31 mouse cellular contexts compared by ENCODE assay signal in genomic region chr1:18338871-18339270, GRCm38 (mm10).
"Had no signal": no experiment of that assay in that cellular context is flagged by ENCODE, and none has a peak within 500 bp of the region (broad histone marks: within the 10 kb centered on the region; RNA-seq: fewer than 3 reads in every experiment).

No protein-coding gene starts in this region.

- H3K27ac ChIP-seq: gastrocnemius, adult 2 months; heart, embryonic 13.5 days; heart, embryonic 15.5 days; hindbrain, embryonic 13.5 days; hindbrain, embryonic 15.5 days; hindbrain, postnatal 0 days; kidney, embryonic 15.5 days; layer of hippocampus, adult 2 months; left cerebral cortex, adult 2 months; limb, embryonic 10.5 days; limb, embryonic 12.5 days; liver, embryonic 13.5 days; liver, embryonic 15.5 days had no signal

- H3K4me1 ChIP-seq: heart, embryonic 13.5 days; heart, embryonic 15.5 days; hindbrain, embryonic 13.5 days; hindbrain, embryonic 15.5 days; kidney, embryonic 15.5 days; limb, embryonic 10.5 days; limb, embryonic 12.5 days; liver, embryonic 13.5 days; liver, embryonic 15.5 days had no signal

- H3K4me3 ChIP-seq: gastrocnemius, adult 2 months; heart, embryonic 13.5 days; heart, embryonic 15.5 days; hindbrain, embryonic 13.5 days; hindbrain, embryonic 15.5 days; kidney, embryonic 15.5 days; layer of hippocampus, adult 2 months; left cerebral cortex, adult 2 months; limb, embryonic 10.5 days; limb, embryonic 12.5 days; liver, embryonic 13.5 days; liver, embryonic 15.5 days had no signal

- H3K9ac ChIP-seq: heart, embryonic 13.5 days; heart, embryonic 15.5 days; hindbrain, embryonic 13.5 days; hindbrain, embryonic 15.5 days; kidney, embryonic 15.5 days; limb, embryonic 12.5 days; liver, embryonic 13.5 days; liver, embryonic 15.5 days; liver, postnatal 0 days had no signal

- H3K4me2 ChIP-seq: heart, embryonic 11.5 days; heart, embryonic 13.5 days; heart, embryonic 15.5 days; hindbrain, embryonic 13.5 days; hindbrain, embryonic 15.5 days; kidney, embryonic 15.5 days; limb, embryonic 12.5 days; liver, embryonic 11.5 days; liver, embryonic 13.5 days; liver, embryonic 15.5 days had no signal

- H3K36me3 ChIP-seq: heart, embryonic 13.5 days; heart, embryonic 15.5 days; hindbrain, embryonic 13.5 days; hindbrain, embryonic 15.5 days; kidney, embryonic 15.5 days; limb, embryonic 10.5 days; limb, embryonic 12.5 days; liver, embryonic 13.5 days; liver, embryonic 15.5 days had no signal

- H3K27me3 ChIP-seq: heart, embryonic 13.5 days; heart, embryonic 15.5 days; hindbrain, embryonic 13.5 days; hindbrain, embryonic 15.5 days; kidney, embryonic 15.5 days; limb, embryonic 12.5 days; liver, embryonic 13.5 days; liver, embryonic 15.5 days had no signal

- ATAC-seq: hindbrain, postnatal 0 days; intestine, embryonic 16.5 days; liver, postnatal 0 days had no signal

- DNase-seq: gastrocnemius, adult 2 months; gastrocnemius, postnatal 10 days; gastrocnemius, postnatal 25 days; heart, adult 18-20 months; heart, postnatal 14 days; heart, postnatal 36 days; kidney, adult 11 months; kidney, adult 2 months; kidney, adult 9 months; kidney, postnatal 10 days; kidney, postnatal 25 days; kidney, postnatal 4 days; layer of hippocampus, adult 9-11 months; layer of hippocampus, postnatal 36 days; liver; liver, embryonic 13.5 days; liver, postnatal 0 days had no signal

- H3K9me3 ChIP-seq: heart, embryonic 13.5 days; heart, embryonic 15.5 days; hindbrain, embryonic 13.5 days; hindbrain, embryonic 15.5 days; kidney, embryonic 15.5 days; limb, embryonic 10.5 days; limb, embryonic 12.5 days; liver, embryonic 13.5 days; liver, embryonic 15.5 days had no signal
